Mouse (Mus musculus) ES-Bruce4 (cell line): Measurements from ENCODE around the gene Ctla4.

Experiments
- EP300 ChIP-seq: IDR thresholded peaks from 2 replicates; pipeline ENCODE4 v1.6.1; 2011; ENCODE audit warnings: low read depth, low read length; ENCODE audit not compliant: insufficient read depth
- POLR2A ChIP-seq: IDR thresholded peaks from one replicate; pipeline ENCODE4 v1.8.1; 2011; ENCODE audit warnings: low read length; ENCODE audit not compliant: insufficient read depth

GRCm38 (mm10) chr1:60954759-60955158 lies 68.0 kb downstream of the Ctla4 start:
- TF ChIP-seq POLR2A (no peak), EP300 (no peak)
